Mouse (Mus musculus) MEL (cell line): ENCODE measurements around the gene Mlxip. TPM values are rescaled to one million over a fixed set of nuclear protein-coding genes. Genes with fewer than 3 reads are reported as not detected.

Experiments
- DNase-seq: peaks from one replicate; pipeline ENCODE4 v3.0.0; 2011; ENCODE audit warnings: low read depth, low spot score
- H3K27ac ChIP-seq: 2 replicates; pipeline ENCODE4 v1.5.1; 2012; ENCODE audit warnings: low read depth, mild to moderate bottlenecking, control low read depth, low read length, moderate library complexity; ENCODE audit not compliant: control insufficient read depth
- H3K27me3 ChIP-seq, 2 experiments: fragments of 150-350 bp in 1 of 2; sonication (generic) in 1 of 2; 2 replicates each; pipeline ENCODE4 v1.6.1; 2012; ENCODE audit warnings: low read length in 2 of 2, mild to moderate bottlenecking in 2 of 2, improper control_type of control experiment in 1 of 2, moderate library complexity in 1 of 2; ENCODE audit not compliant: insufficient read depth in 2 of 2, control insufficient read depth in 1 of 2
- H3K36me3 ChIP-seq, 2 experiments: 2 replicates each; pipeline ENCODE4 v1.6.1; 2012 to 2014; ENCODE audit warnings: low read length in 2 of 2, improper control_type of control experiment in 1 of 2, inconsistent platforms in 1 of 2, mild to moderate bottlenecking in 1 of 2; ENCODE audit not compliant: insufficient read depth in 2 of 2, control insufficient read depth in 1 of 2
- H3K4me1 ChIP-seq, 2 experiments: fragments of 150-350 bp in 1 of 2; sonication (generic) in 1 of 2; 2 replicates each; pipeline ENCODE4 v1.6.1; 2012; ENCODE audit warnings: low read length in 2 of 2, improper control_type of control experiment in 1 of 2, mild to moderate bottlenecking in 1 of 2; ENCODE audit not compliant: insufficient read depth in 2 of 2, control insufficient read depth in 1 of 2
- H3K4me3 ChIP-seq, 2 experiments: fragments of 150-350 bp in 1 of 2; sonication (generic) in 1 of 2; 2 replicates each; pipeline ENCODE4 v1.5.1; 2012; ENCODE audit warnings: low read depth in 2 of 2, low read length in 2 of 2, mild to moderate bottlenecking in 2 of 2, moderate library complexity in 2 of 2, control low read depth in 1 of 2, improper control_type of control experiment in 1 of 2; ENCODE audit not compliant: control insufficient read depth in 1 of 2, insufficient read depth in 1 of 2
- H3K79me2 ChIP-seq: 2 replicates; pipeline ENCODE4 v1.6.1; 2012; ENCODE audit warnings: mild to moderate bottlenecking, low read length, moderate library complexity; ENCODE audit not compliant: control insufficient read depth, poor library complexity, insufficient read depth
- H3K9ac ChIP-seq: 2 replicates; pipeline ENCODE4 v1.6.1; 2012; ENCODE audit warnings: low read depth, mild to moderate bottlenecking, control low read depth, low read length, moderate library complexity; ENCODE audit not compliant: control insufficient read depth, poor library complexity, severe bottlenecking
- H3K9me3 ChIP-seq: fragments of 150-350 bp; sonication (generic); replicated peaks from 2 replicates; pipeline ENCODE4 v1.6.1; 2012; ENCODE audit warnings: mild to moderate bottlenecking, low read length, improper control_type of control experiment, moderate library complexity; ENCODE audit not compliant: insufficient read depth
- CHD1 ChIP-seq: IDR thresholded peaks from 2 replicates; pipeline ENCODE4 v1.6.1; 2012; ENCODE audit warnings: low read depth, mild to moderate bottlenecking, inconsistent platforms, low read length, improper control_type of control experiment
- CHD2 ChIP-seq: IDR thresholded peaks from 2 replicates; pipeline ENCODE4 v1.6.1; 2011; ENCODE audit warnings: low read length, improper control_type of control experiment
- CTCF ChIP-seq, 3 experiments: IDR thresholded peaks in 2 of 3; conservative IDR thresholded peaks in 1 of 3; 2 replicates each; pipeline ENCODE4 v1.5.1; 2011 to 2012; ENCODE audit warnings: low read length in 3 of 3, low read depth in 2 of 3, mild to moderate bottlenecking in 2 of 3, improper control_type of control experiment in 1 of 3, inconsistent platforms in 1 of 3, mixed read lengths in 1 of 3, moderate library complexity in 1 of 3; ENCODE audit not compliant: control insufficient read depth in 1 of 3, insufficient read depth in 1 of 3, poor library complexity in 1 of 3, severe bottlenecking in 1 of 3
- EP300 ChIP-seq, 2 experiments: IDR thresholded peaks; 2 replicates each; pipeline ENCODE4 v1.6.1; 2011; ENCODE audit warnings: improper control_type of control experiment in 2 of 2, low read length in 2 of 2, low read depth in 1 of 2, mild to moderate bottlenecking in 1 of 2
- ETS1 ChIP-seq: IDR thresholded peaks from 2 replicates; pipeline ENCODE4 v1.6.1; 2012; ENCODE audit warnings: low read depth, mild to moderate bottlenecking, inconsistent platforms, low read length, improper control_type of control experiment, moderate library complexity
- GABPA ChIP-seq: IDR thresholded peaks from 2 replicates; pipeline ENCODE4 v1.6.1; 2012; ENCODE audit warnings: low read depth, mild to moderate bottlenecking, inconsistent platforms, low read length, improper control_type of control experiment, moderate library complexity
- HCFC1 ChIP-seq: IDR thresholded peaks from 2 replicates; pipeline ENCODE4 v1.6.1; 2012; ENCODE audit warnings: low read depth, mild to moderate bottlenecking, inconsistent platforms, low read length, improper control_type of control experiment, moderate library complexity
- JUND ChIP-seq: IDR thresholded peaks from 2 replicates; pipeline ENCODE4 v1.6.1; 2011; ENCODE audit warnings: low read depth, mild to moderate bottlenecking, improper control_type of control experiment, low read length
- KAT2A ChIP-seq: conservative IDR thresholded peaks from 2 replicates; pipeline ENCODE4 v1.6.1; 2012; ENCODE audit warnings: low read depth, low read length, improper control_type of control experiment, inconsistent platforms
- MAFK ChIP-seq: IDR thresholded peaks from 2 replicates; pipeline ENCODE4 v1.6.1; 2011; ENCODE audit warnings: low read depth, mild to moderate bottlenecking, low read length, improper control_type of control experiment, borderline replicate concordance
- MXI1 ChIP-seq: IDR thresholded peaks from 2 replicates; pipeline ENCODE4 v1.6.1; 2011; ENCODE audit warnings: mild to moderate bottlenecking, low read depth, low read length, improper control_type of control experiment
- MYB ChIP-seq: IDR thresholded peaks from 2 replicates; pipeline ENCODE4 v1.6.1; 2011; ENCODE audit warnings: mild to moderate bottlenecking, low read depth, low read length, improper control_type of control experiment
- MYC ChIP-seq: IDR thresholded peaks from 2 replicates; pipeline ENCODE4 v1.6.1; 2011; ENCODE audit warnings: low read depth, mild to moderate bottlenecking, low read length, improper control_type of control experiment, moderate library complexity
- NRF1 ChIP-seq: IDR thresholded peaks from 2 replicates; pipeline ENCODE4 v1.6.1; 2014; ENCODE audit warnings: low read depth, mild to moderate bottlenecking, inconsistent platforms, low read length, improper control_type of control experiment, moderate library complexity; ENCODE audit not compliant: poor library complexity, insufficient read depth, severe bottlenecking
- POLR2A ChIP-seq, 2 experiments: IDR thresholded peaks; 2 replicates each; pipeline ENCODE4 v1.6.1; 2011 to 2012; ENCODE audit warnings: low read length in 2 of 2, mild to moderate bottlenecking in 2 of 2, control low read depth in 1 of 2, improper control_type of control experiment in 1 of 2, low read depth in 1 of 2, moderate library complexity in 1 of 2; ENCODE audit not compliant: control insufficient read depth in 1 of 2, insufficient read depth in 1 of 2, poor library complexity in 1 of 2
- POLR2AphosphoS2 ChIP-seq: IDR thresholded peaks from 2 replicates; pipeline ENCODE4 v1.6.1; 2011; ENCODE audit warnings: low read length, improper control_type of control experiment
- RAD21 ChIP-seq: IDR thresholded peaks from 2 replicates; pipeline ENCODE4 v1.6.1; 2011; ENCODE audit warnings: mild to moderate bottlenecking, low read depth, low read length, improper control_type of control experiment
- SMC3 ChIP-seq: IDR thresholded peaks from 2 replicates; pipeline ENCODE4 v1.6.1; 2011; ENCODE audit warnings: low read depth, low read length, improper control_type of control experiment
- TAL1 ChIP-seq: IDR thresholded peaks from 2 replicates; pipeline ENCODE4 v1.6.1; 2012; ENCODE audit warnings: mild to moderate bottlenecking, inconsistent platforms, low read length, moderate library complexity, mixed read lengths
- TBP ChIP-seq: IDR thresholded peaks from 2 replicates; pipeline ENCODE4 v1.8.0; 2011; ENCODE audit warnings: low read depth, low read length, improper control_type of control experiment
- UBTF ChIP-seq: IDR thresholded peaks from 2 replicates; pipeline ENCODE4 v1.6.1; 2012; ENCODE audit warnings: low read depth, mild to moderate bottlenecking, inconsistent platforms, low read length, improper control_type of control experiment, moderate library complexity, borderline replicate concordance; ENCODE audit not compliant: insufficient read depth
- USF1 ChIP-seq: IDR thresholded peaks from 2 replicates; pipeline ENCODE4 v1.6.1; 2014; ENCODE audit warnings: low read depth, mild to moderate bottlenecking, inconsistent platforms, low read length, improper control_type of control experiment, moderate library complexity
- ZC3H11A ChIP-seq: IDR thresholded peaks from 2 replicates; pipeline ENCODE4 v1.6.1; 2012; ENCODE audit warnings: low read depth, mild to moderate bottlenecking, inconsistent platforms, low read length, improper control_type of control experiment
- ZKSCAN1 ChIP-seq: IDR thresholded peaks from 2 replicates; pipeline ENCODE4 v1.6.1; 2012; ENCODE audit warnings: low read depth, mild to moderate bottlenecking, inconsistent platforms, low read length, improper control_type of control experiment, moderate library complexity
- ZMIZ1 ChIP-seq: IDR thresholded peaks from 2 replicates; pipeline ENCODE4 v1.6.1; 2012; ENCODE audit warnings: low read depth, mild to moderate bottlenecking, inconsistent platforms, low read length, improper control_type of control experiment, moderate library complexity
- ZNF384 ChIP-seq: IDR thresholded peaks from 2 replicates; pipeline ENCODE4 v1.6.1; 2012; ENCODE audit warnings: low read depth, mild to moderate bottlenecking, inconsistent platforms, low read length, improper control_type of control experiment
- polyA plus RNA-seq, 2 experiments: library from polyadenylated mRNA; stranded (reverse) in 1 of 2; unstranded in 1 of 2; fragments of >175 nt in 1 of 2; fragments of >200 nt in 1 of 2; gene quantifications; 2 replicates each; pipeline versions ENCODE4 v1.2.1 to v1.2.4; 2012; ENCODE audit warnings: low replicate concordance in 2 of 2, low read depth in 1 of 2; ENCODE audit not compliant: insufficient read length in 2 of 2, insufficient read depth in 1 of 2, missing spikeins in 1 of 2
- total RNA-seq: library from RNA; depleted of rRNA; stranded (reverse); fragments of 300-350 nt; gene quantifications from 2 replicates; pipeline ENCODE4 v1.2.3, GENCODE M21; 2012

The Mlxip gene
- total and polyA plus RNA-seq, 3 experiments, result 5.2 to 21.9 TPM; not detected in 1

DNA sequence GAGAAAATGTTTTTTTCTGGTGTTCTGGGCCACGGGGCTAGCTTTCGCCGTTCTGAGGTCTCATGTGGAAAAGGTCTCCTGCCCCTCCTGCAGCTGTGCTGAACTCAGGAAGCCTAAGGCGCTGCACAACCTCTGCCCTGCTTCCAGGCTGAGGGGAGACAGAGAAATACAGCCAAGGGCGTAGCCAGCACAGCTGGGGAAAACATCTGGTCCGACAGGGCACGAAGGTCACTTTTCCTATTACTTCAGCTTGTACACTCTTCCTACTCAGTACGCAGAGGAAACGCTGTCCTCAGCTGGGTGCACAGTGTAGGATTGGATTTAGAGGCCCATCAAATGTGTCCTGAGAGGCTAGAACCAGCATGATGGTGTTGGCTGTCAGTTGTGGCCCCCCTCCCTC is 95.3 kb downstream of the Mlxip start:
- no peak for TF ChIP-seq TBP
- H3K9me3 ChIP-seq, result no peaks in the 10 kb centered on the region
- no peak for DNase-seq
- no peaks in the 10 kb centered on the region for H3K36me3 ChIP-seq
- H3K27me3 ChIP-seq, result no peaks in the 10 kb centered on the region; a peak in 2 of 4 replicates
- H3K4me1 ChIP-seq, result no peaks in the 10 kb centered on the region
- no peak overlapping the region for H3K4me3 ChIP-seq
- H3K27ac ChIP-seq, result no peak overlapping the region
- no peaks in the 10 kb centered on the region for H3K79me2 ChIP-seq
- no peak overlapping the region for H3K9ac ChIP-seq

DNA sequence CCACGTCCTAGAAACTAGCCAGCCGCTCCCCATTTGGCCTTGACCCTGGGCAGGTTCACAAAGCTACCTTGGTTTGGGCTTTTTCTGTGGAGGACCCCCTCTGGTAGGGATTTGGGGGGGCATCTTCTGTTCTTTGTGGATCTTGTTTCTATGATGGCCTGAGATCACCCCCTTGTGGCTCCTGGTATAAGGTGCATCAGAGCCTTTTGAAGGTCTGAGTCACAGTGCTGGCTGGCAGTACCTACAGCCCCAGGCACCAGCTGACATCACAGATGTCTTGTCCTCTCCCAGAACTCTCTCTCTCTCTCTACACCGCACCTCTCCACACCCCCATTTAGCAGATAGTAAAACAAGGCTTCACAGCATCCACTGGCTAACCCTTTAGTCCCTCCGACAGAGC is 105.1 kb downstream of the Mlxip start:
- TF ChIP-seq UBTF (no peak), CTCF (IDR thresholded peaks at IDR 0.05 in 2 of 3, conservative IDR thresholded peaks at IDR 0.05 in 1 of 3; ENCODE audit: control insufficient read depth in 1 of 3, insufficient read depth in 1 of 3, low read depth in 2 of 3, low read length in 3 of 3, poor library complexity in 1 of 3, severe bottlenecking in 1 of 3) (peak; percentile 51 to 77 (median 57)), KAT2A (no peak), ZKSCAN1 (no peak), CHD2 (no peak), TAL1 (no peak), ETS1 (no peak), HCFC1 (no peak), ZNF384 (no peak), POLR2A (IDR thresholded peaks at IDR 0.05; ENCODE audit: control insufficient read depth in 1 of 2, insufficient read depth in 1 of 2, low read depth in 1 of 2, low read length in 2 of 2, poor library complexity in 1 of 2) (no peak), MAFK (no peak), TBP (no peak), USF1 (no peak), JUND (no peak), MYB (no peak), EP300 (IDR thresholded peaks at IDR 0.05; ENCODE audit: low read depth in 1 of 2, low read length in 2 of 2) (no peak), SMC3 (peak; percentile 70), NRF1 (no peak), ZMIZ1 (no peak), CHD1 (no peak), POLR2AphosphoS2 (no peak), MYC (no peak), GABPA (no peak), ZC3H11A (peak; percentile 71), RAD21 (peak; percentile 82), MXI1 (no peak)
- H3K27me3 ChIP-seq, result no peaks in the 10 kb centered on the region

More for the DNA sequence above, 105.1 kb downstream of the Mlxip start:
- no peaks in the 10 kb centered on the region for H3K79me2 ChIP-seq
- H3K4me1 ChIP-seq, result peaks cover 0 to 4% of the 10 kb centered on the region in 2 experiments; a peak in 1 of 4 replicates
- H3K27ac ChIP-seq, result no peak overlapping the region
- H3K9ac ChIP-seq, result no peak overlapping the region
- DNase-seq, result peak; percentile 56
- no peak overlapping the region for H3K4me3 ChIP-seq
- H3K36me3 ChIP-seq, result no peaks in the 10 kb centered on the region
- no peaks in the 10 kb centered on the region for H3K9me3 ChIP-seq
